Mouse (Mus musculus) kidney, embryonic 14.5 days (tissue): Measurements from ENCODE around the gene Rnf123. TPM values are rescaled to one million over a fixed set of nuclear protein-coding genes. Genes with fewer than 3 reads are reported as not detected.
A peak's percentile ranks its signal among the peaks of the same experiment; 100 is the strongest.

Experiments
- ATAC-seq: fragments of 200-750 bp; cut with Nextera tagmentation; 2 replicates; pipeline ENCODE4 v1.8.0; 2017; ENCODE audit warnings: moderate number of reproducible peaks, mild to moderate bottlenecking, moderate TSS enrichment, moderate library complexity; ENCODE audit not compliant: low FRiP score, low TSS enrichment
- H3K27ac ChIP-seq: fragments of 300-500 bp; sonication (generic); 2 replicates; pipeline ENCODE4 v1.5.1; 2014; ENCODE audit warnings: low read depth, mild to moderate bottlenecking, low read length, moderate library complexity, mixed read lengths
- H3K27me3 ChIP-seq: fragments of 300-500 bp; sonication (generic); 2 replicates; pipeline ENCODE4 v1.6.1; 2014; ENCODE audit warnings: mild to moderate bottlenecking, low read length; ENCODE audit not compliant: control insufficient read depth, insufficient read depth
- H3K36me3 ChIP-seq: fragments of 300-500 bp; sonication (generic); 2 replicates; pipeline ENCODE4 v1.6.1; 2014; ENCODE audit warnings: low read length, mixed read lengths; ENCODE audit not compliant: control insufficient read depth, insufficient read depth
- H3K4me1 ChIP-seq: fragments of 300-500 bp; sonication (generic); 2 replicates; pipeline ENCODE4 v1.6.1; 2014; ENCODE audit warnings: low read length, mixed read lengths; ENCODE audit not compliant: control insufficient read depth, insufficient read depth
- H3K4me2 ChIP-seq: fragments of 300-500 bp; sonication (generic); replicated peaks from 2 replicates; pipeline ENCODE4 v1.6.1; 2014; ENCODE audit warnings: low read depth, mild to moderate bottlenecking, low read length
- H3K4me3 ChIP-seq: fragments of 300-500 bp; sonication (generic); 2 replicates; pipeline ENCODE4 v1.5.1; 2014; ENCODE audit warnings: mild to moderate bottlenecking, low read length
- H3K9ac ChIP-seq: fragments of 300-500 bp; sonication (generic); 2 replicates; pipeline ENCODE4 v1.6.1; 2014; ENCODE audit warnings: low read depth, mild to moderate bottlenecking, low read length, moderate library complexity
- H3K9me3 ChIP-seq: fragments of 300-500 bp; sonication (generic); 2 replicates; pipeline ENCODE4 v1.6.1; 2016; ENCODE audit warnings: low read length; ENCODE audit not compliant: control insufficient read depth
- WGBS: fragments of 180-500 bp; shearing (Covaris S2); extraction: QIAGEN DNeasy Blood & Tissue Kit; methylation state at CpG from one replicate; pipeline ENCODE4 v1.1.7; 2014; 5-methylcytosine and 5-hydroxymethylcytosine counted together
- polyA plus RNA-seq: library from polyadenylated mRNA; unstranded; fragments of >200 nt; fragmentation: Nextera tagmentation; extraction: Ambion mirVana; gene quantifications from 2 replicates; pipeline ENCODE4 v1.2.1, GENCODE M21; 2014

The Rnf123 gene
- polyA plus RNA-seq, 1 experiment from 2014 or later, result 30.9 TPM

GRCm38 (mm10) chr9:108094998-108095411 is 11.9 kb upstream of the Rnf123 start:
- H3K4me1 ChIP-seq, result peaks cover 16% of the 10 kb centered on the region; the same call in 1 of the 2 replicates
- H3K27ac ChIP-seq, result peak overlapping the region; percentile 7; the same call in 1 of the 2 replicates
- H3K36me3 ChIP-seq, result peaks cover 30% of the 10 kb centered on the region
- no peaks in the 10 kb centered on the region for H3K27me3 ChIP-seq
- peak; percentile 14 for ATAC-seq
- H3K4me2 ChIP-seq, result peak overlapping the region; percentile 96
- peak overlapping the region; percentile 81 for H3K4me3 ChIP-seq
- under 1% methylated on average over 16 of the region's 16 CpGs for WGBS
- H3K9me3 ChIP-seq, result no peaks in the 10 kb centered on the region
- H3K9ac ChIP-seq, result peak overlapping the region; percentile 69

DNA sequence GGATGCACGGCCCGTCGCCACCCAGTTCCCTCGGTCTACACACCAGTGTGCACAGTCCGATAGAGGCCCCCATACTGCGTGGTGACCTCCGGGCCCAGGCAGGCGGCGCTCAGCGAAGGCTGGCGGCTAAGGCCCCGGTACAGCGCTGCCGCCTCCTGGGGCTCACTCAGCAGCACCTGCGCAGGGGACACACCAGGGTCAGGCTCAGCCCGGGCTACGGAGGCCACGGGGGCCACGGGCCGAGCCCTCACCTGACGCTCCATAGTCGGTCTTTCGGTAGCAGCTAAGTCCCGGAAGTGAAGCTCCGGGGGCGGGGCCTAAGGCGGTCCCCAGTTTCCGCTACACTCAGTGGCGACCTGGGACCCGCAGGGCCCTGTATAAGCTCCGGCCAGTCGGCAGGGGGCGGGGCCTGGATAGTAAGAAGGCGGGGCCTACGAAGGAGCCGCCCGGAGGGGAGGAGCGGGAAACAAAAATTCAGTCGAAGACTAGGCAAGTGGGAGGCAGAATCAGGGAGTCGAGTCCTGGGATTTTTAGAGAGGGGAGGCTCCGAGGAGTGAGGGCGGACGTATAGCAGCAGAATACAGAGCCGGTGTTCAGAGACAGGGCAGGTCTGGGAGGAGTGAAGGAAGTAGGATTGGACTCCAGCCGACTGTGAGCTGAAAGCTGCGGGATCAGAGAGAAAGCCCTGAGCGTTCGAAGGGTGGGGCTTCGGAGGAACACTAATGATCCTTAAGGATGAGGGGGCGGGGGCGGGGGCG is 11.2 kb upstream of the Rnf123 start, which contains the start of gene Apeh:
Apeh (minus strand) TSS at position 423 of the 758 bp plus-strand sequence.
- Histone ChIP-seq H3K4me3 (peak within 1 kb of the TSS; percentile 81), H3K27me3 (no peaks in the 10 kb centered on the region), H3K9ac (peak within 1 kb of the TSS; percentile 69), H3K9me3 (no peaks in the 10 kb centered on the region), H3K4me1 (peaks cover 16% of the 10 kb centered on the region; the same call in 1 of the 2 replicates), H3K36me3 (peaks cover 36% of the 10 kb centered on the region), H3K4me2 (peak within 1 kb of the TSS; percentile 96), H3K27ac (peak within 1 kb of the TSS; percentile 42)
- under 1% methylated on average over 52 of the region's 52 CpGs for WGBS
- peak; percentile 94 for ATAC-seq

DNA sequence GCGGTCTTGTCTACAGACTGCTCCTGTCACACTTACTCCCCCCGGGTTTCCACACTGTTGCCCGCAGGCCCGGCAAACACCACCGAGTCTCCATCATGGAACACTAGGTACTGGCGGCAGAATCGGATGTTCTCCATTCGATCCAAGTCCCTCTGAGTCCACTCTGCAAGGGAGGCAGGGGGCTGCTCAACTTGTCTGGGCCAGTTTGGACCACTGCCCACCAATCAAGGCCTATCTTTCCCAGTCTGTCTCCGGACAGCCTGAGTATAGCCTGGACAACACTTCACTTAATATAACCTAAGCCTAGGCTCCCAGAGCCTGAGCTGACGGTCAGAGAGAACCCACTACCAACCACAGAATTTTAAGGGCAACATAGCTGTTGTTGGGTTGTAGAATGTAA is 10.4 kb upstream of the Rnf123 start:
- ATAC-seq, result no peak
- Histone ChIP-seq H3K27ac (no peak overlapping the region), H3K4me3 (peak overlapping the region; percentile 81), H3K27me3 (no peaks in the 10 kb centered on the region), H3K4me2 (peak overlapping the region; percentile 96), H3K4me1 (peaks cover 16% of the 10 kb centered on the region; the same call in 1 of the 2 replicates), H3K36me3 (peaks cover 44% of the 10 kb centered on the region), H3K9me3 (no peaks in the 10 kb centered on the region), H3K9ac (peak overlapping the region; percentile 69; the same call in 1 of the 2 replicates)
- 64% methylated on average over 10 of the region's 10 CpGs for WGBS

DNA sequence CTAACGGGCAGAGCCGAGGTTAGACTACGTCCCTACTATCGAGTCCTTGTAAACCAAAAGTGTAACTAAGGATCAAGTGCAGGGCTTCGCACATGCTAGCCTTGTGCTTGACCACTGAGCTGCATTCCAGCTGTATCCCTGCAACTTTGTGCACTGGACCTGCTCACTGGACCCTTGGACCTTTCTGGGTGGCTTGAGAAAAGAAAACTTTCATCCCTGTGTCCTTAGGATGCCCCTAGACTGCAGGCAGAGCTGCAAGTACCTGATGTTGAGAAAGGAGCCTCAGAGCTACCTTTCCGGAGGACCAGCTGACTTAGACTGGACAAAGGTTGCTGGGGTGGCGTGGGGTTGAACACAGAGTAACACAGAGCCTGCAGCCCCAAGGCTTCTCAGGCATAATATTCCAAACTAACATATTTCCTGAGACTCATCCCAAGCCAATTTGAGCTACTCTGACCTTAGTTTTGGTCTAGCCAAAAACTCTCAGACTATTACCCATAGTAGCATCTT is 7.5 kb upstream of the Rnf123 start:
- H3K4me2 ChIP-seq, result no peak overlapping the region
- H3K27me3 ChIP-seq, result no peaks in the 10 kb centered on the region
- no peak overlapping the region for H3K27ac ChIP-seq
- WGBS, result 96% methylated on average over 7 of the region's 7 CpGs
- no peak for ATAC-seq
- no peak overlapping the region for H3K9ac ChIP-seq
- no peak overlapping the region for H3K4me3 ChIP-seq
- peaks cover 13% of the 10 kb centered on the region; the same call in 1 of the 2 replicates for H3K4me1 ChIP-seq
- peaks cover 72% of the 10 kb centered on the region for H3K36me3 ChIP-seq
- H3K9me3 ChIP-seq, result no peaks in the 10 kb centered on the region

- H3K4me2 ChIP-seq, result no peak overlapping the region
- no peak for ATAC-seq
- H3K27me3 ChIP-seq, result peaks cover 20% of the 10 kb centered on the region
- H3K4me3 ChIP-seq, result no peak overlapping the region
- H3K36me3 ChIP-seq, result peaks cover 56% of the 10 kb centered on the region
- WGBS, result 94% methylated on average over 4 of the region's 4 CpGs
- H3K9ac ChIP-seq, result no peak overlapping the region
- no peaks in the 10 kb centered on the region for H3K9me3 ChIP-seq
- no peaks in the 10 kb centered on the region; the same call in 1 of the 2 replicates for H3K4me1 ChIP-seq
- no peak overlapping the region for H3K27ac ChIP-seq
These were observed 2.1 kb upstream of the Rnf123 start for GRCm38 (mm10) chr9:108085261-108085660.

DNA sequence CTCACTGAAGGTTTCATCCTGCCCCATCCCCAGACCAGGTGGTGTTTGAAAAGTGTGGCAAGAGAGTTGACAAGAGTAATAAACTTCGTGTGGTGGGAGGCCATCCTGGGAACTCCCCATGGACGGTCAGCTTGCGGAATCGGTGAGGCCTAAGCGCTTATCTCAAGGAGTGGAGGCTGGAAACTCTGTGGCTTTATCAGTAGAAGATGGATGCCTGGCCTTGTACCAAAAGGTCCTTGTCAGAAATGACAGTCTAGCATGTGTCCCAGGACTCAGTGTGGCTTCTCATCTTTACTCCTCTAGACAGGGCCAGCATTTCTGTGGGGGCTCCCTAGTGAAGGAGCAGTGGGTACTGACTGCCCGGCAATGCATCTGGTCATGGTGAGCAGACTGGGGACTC is 415 bp upstream of the Rnf123 start:
- Histone ChIP-seq H3K4me2 (no peak overlapping the region), H3K4me1 (peaks cover 4% of the 10 kb centered on the region; the same call in 1 of the 2 replicates), H3K4me3 (no peak overlapping the region), H3K9ac (no peak overlapping the region), H3K27me3 (peaks cover 20% of the 10 kb centered on the region), H3K36me3 (peaks cover 39% of the 10 kb centered on the region), H3K27ac (no peak overlapping the region), H3K9me3 (no peaks in the 10 kb centered on the region)
- 71% methylated on average over 6 of the region's 6 CpGs for WGBS
- no peak for ATAC-seq

DNA sequence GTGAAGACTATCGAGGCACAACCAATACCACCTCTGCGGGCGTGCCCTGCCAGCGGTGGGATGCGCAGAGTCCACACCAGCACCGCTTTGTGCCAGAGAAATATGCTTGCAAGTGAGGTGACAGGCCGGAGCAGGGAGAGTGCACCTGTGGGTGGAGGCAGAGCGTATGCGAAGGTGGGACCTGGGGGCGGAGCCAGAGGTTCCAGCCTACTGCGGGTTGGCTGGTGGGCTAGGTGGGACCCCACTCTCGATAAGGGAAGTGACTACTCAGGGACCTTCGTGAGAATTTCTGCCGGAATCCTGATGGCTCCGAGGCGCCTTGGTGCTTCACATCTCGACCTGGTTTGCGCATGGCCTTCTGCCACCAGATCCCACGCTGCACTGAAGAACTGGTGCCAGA is 597 bp downstream of the Rnf123 start:
- no peak overlapping the region for H3K27ac ChIP-seq
- ATAC-seq, result no peak
- H3K9me3 ChIP-seq, result no peaks in the 10 kb centered on the region
- peak overlapping the region; percentile 28 for H3K9ac ChIP-seq
- peaks cover 29% of the 10 kb centered on the region for H3K36me3 ChIP-seq
- peaks cover 14% of the 10 kb centered on the region; the same call in 1 of the 2 replicates for H3K4me1 ChIP-seq
- H3K4me2 ChIP-seq, result peak overlapping the region; percentile 34
- 5% methylated on average over 19 of the region's 19 CpGs for WGBS
- peak overlapping the region; percentile 24; the same call in 1 of the 2 replicates for H3K4me3 ChIP-seq
- H3K27me3 ChIP-seq, result peaks cover 20% of the 10 kb centered on the region

GRCm38 (mm10) chr9:108080168-108080567 is 3.0 kb downstream of the Rnf123 start, which contains the start of gene Mst1:
TSS of gene Mst1 (plus strand) at chr9:108080436.
- WGBS, result 69% methylated on average over 5 of the region's 5 CpGs
- no peak for ATAC-seq
- H3K4me3 ChIP-seq, result peak within 1 kb of the TSS; percentile 83
- no peaks in the 10 kb centered on the region for H3K9me3 ChIP-seq
- H3K9ac ChIP-seq, result peak within 1 kb of the TSS; percentile 94
- peaks cover 20% of the 10 kb centered on the region for H3K27me3 ChIP-seq
- H3K4me2 ChIP-seq, result peak within 1 kb of the TSS; percentile 97
- H3K27ac ChIP-seq, result no peak within 1 kb of the TSS
- H3K36me3 ChIP-seq, result peaks cover 6% of the 10 kb centered on the region
- peaks cover 14% of the 10 kb centered on the region; the same call in 1 of the 2 replicates for H3K4me1 ChIP-seq
